Comparison of ENCODE assay signal across 14 mouse cellular contexts in the genomic region with DNA sequence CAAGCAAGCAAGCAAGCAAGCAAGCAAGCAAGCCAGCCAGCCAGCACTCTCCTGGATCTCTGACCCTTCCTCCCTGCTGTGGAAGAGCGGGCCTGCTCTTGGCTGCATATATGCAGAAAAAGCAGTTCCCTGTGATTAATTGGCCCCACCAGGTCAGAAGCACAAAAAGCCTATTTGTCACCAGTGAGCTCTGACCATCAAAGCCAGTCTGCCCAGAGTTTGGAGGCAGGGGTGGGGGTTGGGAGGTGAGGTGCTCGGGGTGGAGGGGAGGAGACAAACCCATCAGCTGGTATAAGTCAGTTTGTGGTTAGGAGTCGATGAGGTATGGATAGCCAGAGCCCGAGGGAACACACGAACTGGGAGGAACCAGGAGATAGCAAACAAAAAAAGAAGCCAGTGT.
A peak's percentile ranks its signal among the peaks of the same experiment; 100 is the strongest.
DNase-seq lines count a peak whose midpoint lies in the region; ATAC-seq and TF ChIP-seq lines count a peak whose summit lies in the region.
"Had no signal": no experiment of that assay in that cellular context is flagged by ENCODE, and none has a peak within 500 bp of the region (broad histone marks: within the 10 kb centered on the region; RNA-seq: fewer than 3 reads in every experiment).

No protein-coding gene starts in this region.

- H3K9me3 ChIP-seq in kidney, embryonic 15.5 days (replicated peaks) = no peaks in the 10 kb centered on the region
- H3K9me3 ChIP-seq in CH12.LX (replicated peaks; ENCODE audit: low read length) = no peaks in the 10 kb centered on the region
- H3K9me3 ChIP-seq in liver, postnatal 0 days (ENCODE audit: low read length) = no peaks in the 10 kb centered on the region

- peaks cover 18% of the 10 kb centered on the region for H3K4me1 ChIP-seq in kidney, embryonic 15.5 days
- no peaks in the 10 kb centered on the region for H3K4me1 ChIP-seq in kidney, adult 2 months (ENCODE audit: control insufficient read depth, insufficient read depth, low read length)
- no peaks in the 10 kb centered on the region for H3K4me1 ChIP-seq in CH12.LX (ENCODE audit: control insufficient read depth in 1 of 2, insufficient read depth in 2 of 2)
- H3K4me1 ChIP-seq in liver, postnatal 0 days (ENCODE audit: insufficient read depth) = no peaks in the 10 kb centered on the region

- no peak overlapping the region for H3K9ac ChIP-seq in kidney, embryonic 15.5 days
- H3K9ac ChIP-seq in CH12.LX (ENCODE audit: insufficient read depth, low read depth) = no peak overlapping the region
- H3K9ac ChIP-seq in liver, postnatal 0 days (replicated peaks) = no peak overlapping the region

- no peak for TF ChIP-seq CTCF in kidney, adult 2 months (conservative IDR thresholded peaks at IDR 0.05; ENCODE audit: insufficient read depth, insufficient read length, low read depth, low read length)
- no peak for TF ChIP-seq CTCF in CH12.LX (conservative IDR thresholded peaks at IDR 0.05 in 1 of 2, IDR thresholded peaks at IDR 0.05 in 1 of 2; ENCODE audit: low read depth in 2 of 2, low read length in 2 of 2)
- no peak for TF ChIP-seq CTCF in liver, postnatal 0 days (IDR thresholded peaks at IDR 0.05; ENCODE audit: low read depth)

- dilution Hi-C loops in CH12.LX (cut with MboI; ENCODE audit: extremely low pct_ligation_motif_present, extremely low pct_unique_long_range_greater_than_20kb, low sequenced_read_pairs) = no loop called here

- in situ Hi-C loops in CH12.LX (cut with MboI; ENCODE audit: low pct_ligation_motif_present, low pct_unique_long_range_greater_than_20kb, low sequenced_read_pairs) = no loop called here

- H3K27me3 ChIP-seq in kidney, embryonic 15.5 days = no peaks in the 10 kb centered on the region
- H3K27me3 ChIP-seq in kidney, adult 2 months (replicated peaks; ENCODE audit: control insufficient read depth, insufficient read depth, low read length) = no peaks in the 10 kb centered on the region
- H3K27me3 ChIP-seq in CH12.LX (replicated peaks) = no peaks in the 10 kb centered on the region
- H3K27me3 ChIP-seq in liver, postnatal 0 days (ENCODE audit: insufficient read depth, low read length) = no peaks in the 10 kb centered on the region

- no peak for TF ChIP-seq RAD21 in CH12.LX (IDR thresholded peaks at IDR 0.05; ENCODE audit: low read depth, low read length)

- no peak for TF ChIP-seq EP300 in CH12.LX (IDR thresholded peaks at IDR 0.05; ENCODE audit: low read length)
- no peak for TF ChIP-seq EP300 in liver, postnatal 0 days (IDR thresholded peaks at IDR 0.05; ENCODE audit: low read depth)

- peak; percentile 40; the same call in 1 of the 2 replicates for ATAC-seq in kidney, embryonic 15.5 days (replicated peaks; ENCODE audit: low FRiP score)
- ATAC-seq in liver, postnatal 0 days = peak; percentile 38; the same call in 1 of the 2 replicates

- 7% methylated on average over 5 of the region's 5 CpGs for WGBS in kidney, embryonic 15.5 days
- 19% methylated on average over 5 of the region's 5 CpGs for WGBS in kidney, adult 2 months
- WGBS in liver, postnatal 0 days (ENCODE audit: insufficient replicate concordance) = 17% methylated on average over 5 of the region's 5 CpGs

- 0 out of 2 replicates have a peak overlapping the region, but pooled peaks have one; percentile 16 for H3K4me2 ChIP-seq in kidney, embryonic 15.5 days
- H3K4me2 ChIP-seq in CH12.LX (ENCODE audit: insufficient read depth, low read depth, poor library complexity, severe bottlenecking) = no peak overlapping the region
- H3K4me2 ChIP-seq in liver, postnatal 0 days (ENCODE audit: low read depth, low read length) = no peak overlapping the region

- no peak for DNase-seq in kidney, adult 2 months
- DNase-seq in CH12.LX (ENCODE audit: extremely low read depth) = no peak
- peak; percentile 57 for DNase-seq in embryo, embryonic 10.5 days (ENCODE audit: low spot score)
- no peak for DNase-seq in liver, postnatal 0 days
- DNase-seq in c-Kit-positive CD71-positive TER-119-positive erythroid progenitor cells, embryonic 14.5 days (ENCODE audit: low spot score) = no peak
- DNase-seq in lung, postnatal 10 days = no peak
- DNase-seq: adrenal gland, postnatal 36 days; cerebellum, postnatal 36 days; kidney, postnatal 10 days; lung, adult 18-20 months; spleen, adult 18-20 months had no signal

- no peaks in the 10 kb centered on the region for H3K36me3 ChIP-seq in kidney, embryonic 15.5 days
- no peaks in the 10 kb centered on the region for H3K36me3 ChIP-seq in kidney, adult 2 months (ENCODE audit: control insufficient read depth, insufficient read depth, low read length)
- H3K36me3 ChIP-seq in CH12.LX (replicated peaks in 1 of 2; ENCODE audit: control insufficient read depth in 1 of 2, insufficient read depth in 1 of 2, low read length in 1 of 2) = no peaks in the 10 kb centered on the region
- no peaks in the 10 kb centered on the region for H3K36me3 ChIP-seq in liver, postnatal 0 days (replicated peaks; ENCODE audit: insufficient read depth, low read length)

- H3K79me2 ChIP-seq in CH12.LX (replicated peaks; ENCODE audit: control insufficient read depth, extremely low read depth, insufficient read depth, poor library complexity, severe bottlenecking) = no peaks in the 10 kb centered on the region

- no peak overlapping the region for H3K4me3 ChIP-seq in kidney, embryonic 15.5 days (replicated peaks)
- no peak overlapping the region for H3K4me3 ChIP-seq in kidney, adult 2 months (ENCODE audit: insufficient read depth, low read depth, low read length)
- H3K4me3 ChIP-seq in CH12.LX (replicated peaks in 1 of 3; ENCODE audit: low read depth in 2 of 3, low read length in 2 of 3, poor library complexity in 1 of 3) = no peak overlapping the region
- no peak overlapping the region for H3K4me3 ChIP-seq in liver, postnatal 0 days (ENCODE audit: low read depth, low read length)
- H3K4me3 ChIP-seq: erythroblast, embryonic 14.5 days had no signal

- TF ChIP-seq POLR2A in kidney, adult 2 months (IDR thresholded peaks at IDR 0.05; ENCODE audit: low read depth, low read length) = no peak
- TF ChIP-seq POLR2A in CH12.LX (IDR thresholded peaks at IDR 0.05; ENCODE audit: low read depth, low read length) = no peak

- peak overlapping the region; percentile 45; the same call in 1 of the 2 replicates for H3K27ac ChIP-seq in kidney, embryonic 15.5 days
- H3K27ac ChIP-seq in kidney, adult 2 months (ENCODE audit: insufficient read depth, low read depth, low read length) = no peak overlapping the region
- H3K27ac ChIP-seq in CH12.LX (ENCODE audit: insufficient read depth, low read depth) = no peak overlapping the region
- no peak overlapping the region for H3K27ac ChIP-seq in liver, postnatal 0 days (ENCODE audit: low read depth)
- H3K27ac ChIP-seq: stomach, postnatal 0 days had no signal

TF ChIP-seq in CH12.LX, 34 proteins besides CTCF, POLR2A, EP300 and RAD21:
- TF ChIP-seq ZC3H11A (IDR thresholded peaks at IDR 0.05; ENCODE audit: low read depth, low read length) (no peak), CHD2 (IDR thresholded peaks at IDR 0.05; ENCODE audit: low read length) (0 out of 2 replicates have a peak, but pooled peaks have one; percentile 12)
